Mouse (Mus musculus): Measurements from ENCODE around the gene Edem2.

Edem2 gene

DNA sequence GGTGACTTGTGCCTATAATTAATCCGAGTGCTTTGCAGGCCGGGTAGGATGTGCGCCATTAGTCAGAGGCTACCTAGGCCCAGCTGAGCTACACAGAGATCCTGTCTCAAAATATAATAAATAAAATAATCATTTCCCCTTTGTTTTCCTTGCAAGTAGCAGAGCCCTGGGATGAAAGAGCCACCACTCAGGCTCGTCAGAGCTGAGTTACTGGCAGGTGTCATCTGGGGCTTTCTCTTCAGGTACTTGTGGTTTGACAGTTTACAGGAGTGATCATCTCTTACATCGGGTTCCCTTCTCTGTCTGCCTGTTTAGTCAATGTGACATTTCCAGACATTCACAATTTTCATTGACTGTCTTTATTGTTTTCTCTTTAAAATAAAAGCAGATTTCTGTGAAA, 42.7 kb downstream of the Edem2 start:
- DNase-seq = no peak

GRCm38 (mm10) chr2:155683821-155684220, 45.5 kb downstream of the Edem2 start:
- DNase-seq = no peak

DNA sequence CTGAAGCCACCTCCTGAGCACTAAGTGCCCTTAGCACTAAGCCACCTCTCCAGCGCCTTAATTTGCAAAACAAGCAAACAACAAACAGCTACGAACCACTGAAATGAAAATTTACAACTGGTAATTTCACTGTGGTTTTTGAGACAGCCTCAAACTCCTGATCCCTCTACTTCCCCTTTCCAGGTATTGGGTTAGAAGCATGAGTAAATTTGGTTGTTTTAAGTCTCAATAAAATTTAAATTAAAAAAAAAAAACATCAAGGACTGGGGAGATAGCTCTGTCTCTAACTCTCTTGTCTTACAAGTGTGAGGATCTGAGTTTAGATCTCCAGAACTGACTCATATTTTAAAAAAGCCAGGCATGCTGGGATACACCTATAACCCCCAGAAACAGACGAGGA, 46.1 kb downstream of the Edem2 start:
- no peak for DNase-seq

GRCm38 (mm10) chr2:155681874-155682273, 47.4 kb downstream of the Edem2 start:
- DNase-seq = no peak

DNA sequence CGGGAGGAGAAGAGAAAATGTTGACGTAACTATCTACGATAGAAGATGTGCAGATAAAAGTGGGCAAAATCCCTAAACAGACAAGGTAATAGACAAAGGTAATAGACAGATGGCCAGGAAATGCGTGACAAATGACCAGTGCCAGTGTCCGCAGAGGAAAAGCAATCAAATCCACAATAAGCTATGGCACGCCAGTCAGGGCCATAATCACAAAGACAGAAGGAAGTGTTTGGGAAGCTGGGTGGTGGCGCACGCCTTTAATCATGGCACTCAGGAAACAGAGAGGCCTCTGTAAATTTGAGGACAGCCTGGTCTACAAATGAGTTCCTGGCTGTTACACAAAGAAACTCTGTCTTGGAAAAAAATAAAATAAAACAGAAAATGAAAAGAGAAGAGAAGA, 48.1 kb downstream of the Edem2 start:
- DNase-seq = peak; percentile 25 to 33

DNA sequence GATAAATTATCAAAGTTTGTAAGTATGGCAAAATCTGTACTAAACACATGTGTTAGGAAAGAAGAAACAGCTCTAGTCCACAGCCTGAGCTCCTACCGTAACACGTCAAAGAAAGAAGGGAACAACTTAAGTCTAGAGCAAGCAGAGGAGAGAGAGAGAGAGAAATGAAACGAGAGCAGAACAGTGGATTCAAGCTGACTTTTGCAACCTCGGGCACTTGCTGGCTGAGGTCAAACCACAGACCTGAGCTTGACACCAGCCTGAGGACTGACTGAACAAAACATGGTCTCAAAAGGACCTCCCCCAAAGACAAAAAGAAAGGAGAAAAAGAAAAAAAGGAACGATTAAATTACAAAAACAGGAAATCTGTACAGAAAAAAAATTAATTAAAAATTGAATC, 48.7 kb downstream of the Edem2 start:
- no peak for DNase-seq

DNA sequence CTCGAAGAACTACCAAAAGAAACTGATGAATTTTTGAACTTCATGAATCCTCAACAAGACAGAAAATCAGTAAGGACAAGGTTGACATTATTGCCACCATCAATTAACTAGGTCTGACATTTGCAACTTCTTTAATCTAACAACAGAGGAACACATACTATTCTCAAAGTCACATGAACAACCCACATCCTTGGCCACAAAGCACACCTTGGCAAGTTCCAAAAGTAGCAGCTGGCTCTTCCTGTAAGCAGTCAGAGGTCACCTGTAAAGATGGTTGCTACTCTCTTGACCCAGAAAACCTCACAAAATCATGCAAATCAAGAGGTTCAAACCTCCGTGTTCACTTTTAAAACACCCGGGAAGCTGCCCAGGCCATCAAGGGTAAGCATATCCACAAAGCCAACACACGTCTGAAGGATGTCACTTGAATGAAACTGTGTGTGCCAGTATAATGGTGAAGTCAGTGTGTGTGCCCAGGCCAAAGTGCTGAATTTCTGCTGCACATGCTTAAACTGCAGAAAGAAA, 49.6 kb downstream of the Edem2 start:
- DNase-seq = peak in 1 of 2 experiments; percentile 37

- peak; percentile 38 to 53 for DNase-seq
Observed at GRCm38 (mm10) chr2:155675118-155675517, 54.2 kb downstream of the Edem2 start.

DNA sequence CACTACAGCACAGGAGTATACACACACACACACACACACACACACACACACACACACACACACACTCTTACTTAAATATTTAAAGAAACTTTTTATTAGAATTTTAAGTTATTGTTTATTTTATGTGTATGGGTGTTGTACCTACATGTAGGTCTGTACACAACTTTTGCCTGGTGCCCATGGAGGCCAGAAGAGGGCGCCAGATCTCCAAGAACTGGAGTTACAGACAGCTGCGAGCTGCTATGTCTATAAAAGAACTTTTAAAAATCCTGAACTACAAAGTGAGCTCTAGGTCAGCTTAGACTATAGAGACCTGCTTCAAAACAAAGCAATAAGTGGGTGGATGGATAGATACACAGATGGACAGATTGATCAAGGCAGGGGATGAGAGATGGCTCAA, 55.7 kb downstream of the Edem2 start:
- peak; percentile 71 to 76 for DNase-seq

GRCm38 (mm10) chr2:155671236-155671635, 58.0 kb downstream of the Edem2 start:
- peak in 1 of 2 experiments; percentile 28 for DNase-seq

GRCm38 (mm10) chr2:155668461-155668860, 60.8 kb downstream of the Edem2 start:
- peak; percentile 39 to 40 for DNase-seq

DNA sequence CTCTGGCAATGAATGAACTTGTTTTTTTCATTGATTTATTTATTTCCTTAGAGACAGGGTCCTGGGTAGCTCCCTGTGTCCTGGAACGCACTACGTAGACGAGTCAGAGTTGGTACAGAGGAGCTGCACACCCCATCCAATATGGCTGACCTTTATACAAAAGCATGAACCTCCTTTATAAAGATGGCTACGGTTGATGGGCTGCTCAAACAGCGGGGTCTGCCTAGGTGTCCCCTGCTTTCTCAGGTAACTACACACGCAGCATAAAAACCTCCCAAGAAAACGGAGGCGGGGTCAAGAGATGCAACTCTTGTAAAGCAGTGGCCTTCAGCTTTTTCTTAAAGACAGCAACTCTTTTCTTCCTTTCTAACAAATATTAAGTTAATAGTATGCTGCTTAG, 61.4 kb downstream of the Edem2 start:
- DNase-seq = no peak

DNA sequence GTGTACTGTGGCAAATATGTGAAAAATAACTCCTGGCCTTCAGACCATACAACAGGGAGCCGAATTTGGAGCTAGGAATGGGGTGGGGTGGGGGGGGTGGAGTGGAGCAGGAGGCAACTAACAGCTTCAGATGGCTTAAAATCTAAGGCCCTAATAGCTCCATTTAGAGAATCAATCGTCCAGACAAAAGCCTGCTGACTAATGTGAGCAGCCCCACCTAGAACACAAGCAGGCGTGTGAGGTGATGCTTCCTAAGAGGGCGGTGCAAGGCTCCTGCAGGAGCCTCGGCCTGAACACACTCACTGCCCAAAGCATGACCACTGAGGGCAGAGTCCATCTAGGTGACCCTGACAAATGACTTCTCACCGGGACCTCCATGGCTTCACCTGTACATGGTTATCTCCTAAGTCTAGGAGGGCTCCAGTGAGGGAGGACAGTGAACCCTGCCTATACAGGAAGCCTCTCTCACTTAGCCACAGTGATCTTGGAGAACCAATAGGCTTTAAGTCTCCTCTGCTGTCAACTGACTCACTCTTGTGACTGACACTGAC, 65.3 kb downstream of the Edem2 start:
- no peak for DNase-seq

GRCm38 (mm10) chr2:155663097-155663496, 66.2 kb downstream of the Edem2 start:
- peak; percentile 72 for DNase-seq

GRCm38 (mm10) chr2:155662390-155662789, 66.9 kb downstream of the Edem2 start:
- no peak for DNase-seq

- DNase-seq = no peak
Observed at GRCm38 (mm10) chr2:155655759-155656372, 73.4 kb downstream of the Edem2 start.

GRCm38 (mm10) chr2:155652618-155653017, 76.7 kb downstream of the Edem2 start:
- DNase-seq = no peak

Measured in cerebellum, adult 18-20 months (tissue).